Mouse (Mus musculus) kidney, adult 11 months (tissue): ENCODE results near the gene Olfml2a.
"Not testable (repeated sequence)": the region's sequence is repeated elsewhere in the genome, so short reads cannot be mapped to it uniquely, and the experiment has no call there.

Source experiments
- DNase-seq: peaks from one replicate; pipeline ENCODE4 v3.0.0; 2022

Gene Olfml2a

DNA sequence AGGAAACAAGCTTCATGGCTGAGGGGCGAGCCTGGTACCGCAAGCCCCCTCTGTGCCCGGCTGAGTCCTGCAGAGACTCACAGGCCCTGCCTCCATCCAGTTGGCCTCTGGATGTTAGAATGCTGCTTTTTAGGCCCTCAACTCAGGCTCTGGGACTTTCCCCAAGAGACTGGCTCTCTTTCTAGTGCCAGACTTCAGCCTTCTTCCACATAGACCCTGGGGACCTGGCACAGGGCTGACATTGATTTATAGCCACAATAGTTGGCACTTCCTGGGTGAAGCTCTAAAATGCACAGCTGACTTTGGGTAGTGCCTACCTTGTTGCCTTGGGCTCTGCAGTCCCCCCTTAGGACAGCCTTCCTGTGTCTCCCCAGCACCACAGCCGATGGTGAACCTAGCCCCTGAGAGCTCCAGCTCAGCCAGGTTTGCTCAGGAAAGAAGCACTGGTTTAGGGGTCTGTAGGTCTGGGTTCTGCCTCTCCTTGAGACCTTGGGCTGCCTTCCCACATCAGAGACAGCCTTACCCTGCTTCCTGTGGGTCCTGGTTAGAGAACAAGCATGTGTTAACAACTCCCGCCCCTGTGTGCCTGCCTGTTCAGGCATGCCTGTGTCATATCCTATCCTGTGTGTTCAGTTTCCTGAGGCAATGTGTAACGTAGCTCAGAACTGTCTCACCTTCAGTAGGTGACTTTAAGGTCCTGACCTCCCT, 56.2 kb downstream of the Olfml2a start:
- no peak for DNase-seq

DNA sequence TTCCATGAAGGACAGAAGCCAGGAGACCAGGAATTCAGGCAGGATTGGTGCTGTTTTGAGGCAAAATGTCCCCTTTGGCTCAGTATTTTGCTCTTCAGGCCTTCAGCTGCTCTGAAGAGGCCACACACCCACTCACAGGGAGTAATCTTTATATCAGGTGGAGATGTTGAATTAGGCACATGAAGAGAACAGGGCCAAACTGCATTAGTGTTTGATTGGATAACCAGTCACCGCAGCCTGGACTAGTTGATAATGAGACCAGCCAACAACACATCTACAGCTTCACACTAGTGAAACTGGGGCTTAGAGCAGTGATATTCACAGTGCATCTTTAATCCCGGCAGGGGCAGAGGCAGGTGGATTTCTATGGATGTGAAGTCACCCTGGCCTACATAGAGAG, 57.2 kb downstream of the Olfml2a start:
- DNase-seq, result no peak

DNA sequence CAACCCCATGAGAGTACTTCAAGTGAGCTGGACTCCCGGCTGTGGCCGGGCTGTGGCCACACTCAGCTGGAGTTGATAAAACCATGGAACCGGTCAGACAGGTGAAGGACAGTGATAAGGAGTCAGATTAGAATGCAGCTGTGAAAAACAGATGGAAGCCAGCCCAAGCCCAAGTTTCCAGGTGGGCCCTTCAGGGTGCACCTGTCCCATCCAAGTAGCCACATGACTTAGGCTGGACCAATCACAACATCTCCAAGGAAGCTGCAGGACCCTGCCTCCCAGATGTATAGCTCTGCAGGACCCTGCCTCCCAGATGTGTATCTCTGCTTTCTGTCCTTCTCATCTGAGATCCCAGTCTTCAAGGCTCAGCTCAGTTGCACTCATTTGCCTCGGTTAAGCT, 60.2 kb downstream of the Olfml2a start:
- no peak for DNase-seq

DNA sequence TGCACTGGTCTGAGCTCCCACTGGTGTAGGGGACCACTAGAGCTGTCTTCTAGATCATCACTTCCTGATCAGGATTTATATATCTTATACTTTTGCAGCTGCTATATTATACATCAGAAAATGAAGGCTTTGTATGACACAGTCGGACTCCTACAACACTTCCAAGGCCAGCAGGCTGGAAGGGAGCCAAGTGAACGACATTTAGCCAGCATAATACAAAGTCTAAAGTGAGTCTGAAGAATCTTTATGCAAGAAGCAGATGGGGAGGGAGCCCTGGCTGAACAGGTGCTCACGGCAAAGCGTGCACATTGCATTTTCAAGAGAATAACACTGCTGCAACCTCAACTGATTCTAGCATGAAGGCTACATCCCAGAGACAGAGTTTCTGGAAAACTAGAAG, 60.7 kb downstream of the Olfml2a start:
- DNase-seq, result no peak

DNA sequence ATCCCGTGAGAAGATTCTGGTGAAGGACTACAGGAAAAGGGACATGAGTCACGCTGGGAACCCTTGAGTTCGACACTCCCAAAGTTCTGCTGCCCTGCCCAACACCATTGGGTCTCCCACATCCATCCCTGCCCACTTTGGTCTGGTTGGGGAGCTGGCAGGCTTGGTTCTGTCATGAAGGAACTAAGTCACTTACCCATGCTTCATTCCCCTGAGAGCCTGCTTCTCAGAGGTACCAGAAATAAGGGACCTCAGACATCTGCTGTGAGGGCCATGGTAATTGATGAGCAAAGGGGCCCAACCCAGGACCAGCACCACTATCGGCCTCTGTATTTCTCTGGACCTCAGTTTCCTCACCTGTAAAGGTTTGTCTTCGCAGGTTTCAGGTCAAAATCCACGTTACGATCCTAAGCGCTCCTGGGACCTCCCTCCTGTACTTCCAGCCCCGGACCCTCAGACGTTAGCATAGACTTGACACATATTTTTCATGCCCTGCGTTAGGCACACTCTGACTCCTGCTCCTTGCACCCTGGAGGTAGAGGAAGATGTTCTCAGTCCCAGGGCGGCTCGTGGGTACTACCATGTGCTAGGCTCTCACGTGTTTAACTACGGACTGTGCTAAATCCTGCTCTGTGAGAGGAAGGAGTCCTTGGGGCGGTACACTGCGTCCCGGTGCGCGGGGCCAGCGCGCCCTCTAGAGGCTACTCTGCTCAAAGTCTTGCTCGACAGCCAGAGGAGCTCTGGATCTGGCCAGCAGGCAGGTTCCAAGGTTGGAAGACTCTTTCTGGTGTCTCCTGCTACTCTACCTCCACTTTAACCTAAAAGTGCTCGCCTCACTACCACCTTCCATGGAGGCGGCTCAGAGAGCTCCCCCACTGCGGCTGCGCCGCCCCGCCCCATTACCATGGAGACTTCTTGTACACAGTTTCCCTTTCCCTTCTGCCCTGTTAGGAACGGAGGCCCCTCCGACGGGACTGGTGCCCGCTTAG, 65.9 kb downstream of the Olfml2a start, which contains the start of gene Wdr38:
Wdr38 (plus strand) TSS at position 91 of the 989 bp plus-strand sequence.
- peak; percentile 91 for DNase-seq

DNA sequence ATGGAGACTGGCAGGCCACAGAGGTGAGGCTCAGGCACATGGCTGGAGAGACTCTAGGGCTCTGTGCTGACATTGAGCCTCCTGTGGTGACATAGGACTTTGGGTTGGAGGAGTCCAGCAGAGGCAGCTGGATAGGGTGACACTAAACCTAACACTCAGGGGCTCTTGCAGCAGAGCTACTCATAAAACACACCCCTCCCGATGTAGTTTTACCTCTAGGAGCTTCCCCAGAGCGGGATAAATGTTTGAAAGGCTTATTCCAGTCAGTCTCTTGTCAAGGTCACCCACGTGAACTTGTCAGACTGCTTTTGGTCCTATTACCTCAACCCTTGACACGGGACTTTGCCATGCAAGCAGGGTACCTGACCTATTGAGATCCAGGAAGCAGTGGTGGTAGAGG, 67.6 kb downstream of the Olfml2a start:
- no peak for DNase-seq

DNA sequence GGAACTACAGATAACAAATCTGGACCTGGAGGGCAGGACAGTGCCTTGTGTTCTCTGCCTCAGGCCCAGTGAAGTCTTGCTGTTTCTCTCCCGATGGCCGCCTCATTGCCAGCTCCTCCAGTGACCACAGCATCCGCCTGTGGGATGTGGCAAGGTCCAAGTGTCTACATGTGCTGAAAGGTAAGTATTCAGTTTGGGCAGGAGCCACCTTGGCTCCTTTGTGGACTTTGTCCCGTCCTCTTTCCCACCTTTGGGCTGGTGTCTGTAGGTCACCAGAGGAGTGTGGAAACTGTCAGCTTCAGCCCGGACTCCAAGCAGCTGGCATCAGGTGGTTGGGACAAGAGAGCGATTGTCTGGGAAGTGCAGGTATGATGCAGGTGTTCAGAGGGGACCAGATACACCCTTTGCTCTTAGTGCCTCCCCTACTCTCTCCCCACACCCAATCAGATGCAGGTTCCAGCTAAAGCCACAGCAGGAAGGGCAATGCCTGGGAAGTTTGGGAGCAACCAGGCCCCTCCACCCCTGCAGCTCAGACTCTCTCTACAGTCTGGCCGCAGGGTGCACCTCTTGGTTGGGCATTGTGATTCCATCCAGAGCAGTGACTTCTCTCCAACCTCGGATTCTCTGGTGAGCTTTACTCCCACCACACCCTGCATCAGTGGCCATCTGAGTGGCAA, 68.3 kb downstream of the Olfml2a start:
- DNase-seq, result peak; percentile 67

DNA sequence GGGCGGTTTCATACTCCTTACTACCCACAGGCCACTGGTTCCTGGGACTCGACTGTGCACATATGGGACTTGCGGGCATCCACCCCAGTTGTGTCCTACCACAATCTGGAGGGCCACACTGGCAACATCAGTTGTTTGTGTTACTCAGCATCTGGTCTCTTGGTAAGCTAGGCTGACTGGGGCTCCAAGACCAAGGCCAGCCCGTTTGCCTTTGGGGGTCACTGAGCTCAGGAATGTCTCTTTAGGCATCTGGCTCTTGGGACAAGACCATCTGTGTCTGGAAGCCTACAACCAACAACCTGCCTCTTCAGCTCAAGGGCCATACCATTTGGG, 68.8 kb downstream of the Olfml2a start:
- no peak for DNase-seq

DNA sequence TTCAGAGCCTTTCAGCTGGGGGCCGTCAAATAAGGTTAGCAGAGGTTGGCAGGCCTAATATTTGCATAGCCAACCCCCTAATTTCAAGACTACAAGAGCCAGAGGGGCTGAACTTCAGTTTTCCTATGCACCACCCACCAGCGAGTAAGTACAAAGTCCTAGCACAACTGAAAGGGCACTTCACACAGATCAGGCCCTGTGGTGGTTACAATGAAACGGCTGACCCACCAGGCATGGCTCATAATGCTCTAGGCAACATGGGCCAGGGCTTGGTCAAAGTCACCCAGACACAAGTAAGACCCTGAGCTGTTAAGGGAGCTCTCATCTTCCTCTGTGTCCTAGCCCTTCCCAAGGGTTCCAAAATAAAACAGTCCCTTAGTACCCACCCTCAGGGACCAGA, 70.1 kb downstream of the Olfml2a start:
- peak; percentile 47 for DNase-seq

DNA sequence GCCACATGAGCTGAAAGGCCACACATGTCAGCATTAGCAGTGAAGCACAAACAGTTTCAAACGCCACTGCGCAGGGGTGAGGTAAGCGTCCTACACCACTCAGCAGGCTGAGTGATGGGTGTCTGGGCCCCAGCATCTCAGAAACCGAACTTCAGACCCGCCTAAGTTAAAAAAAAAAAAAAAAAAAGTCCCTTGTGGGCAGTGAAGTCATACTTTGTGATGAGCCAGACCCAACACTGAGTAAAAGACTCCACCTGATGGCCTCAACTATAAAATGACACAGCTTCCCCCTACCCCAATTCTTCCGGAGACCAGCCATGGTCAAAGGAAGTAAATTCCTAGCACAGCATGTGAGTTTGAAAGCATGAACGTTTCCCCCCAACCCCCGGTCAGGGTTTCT, 71.3 kb downstream of the Olfml2a start:
- DNase-seq, result no peak

DNA sequence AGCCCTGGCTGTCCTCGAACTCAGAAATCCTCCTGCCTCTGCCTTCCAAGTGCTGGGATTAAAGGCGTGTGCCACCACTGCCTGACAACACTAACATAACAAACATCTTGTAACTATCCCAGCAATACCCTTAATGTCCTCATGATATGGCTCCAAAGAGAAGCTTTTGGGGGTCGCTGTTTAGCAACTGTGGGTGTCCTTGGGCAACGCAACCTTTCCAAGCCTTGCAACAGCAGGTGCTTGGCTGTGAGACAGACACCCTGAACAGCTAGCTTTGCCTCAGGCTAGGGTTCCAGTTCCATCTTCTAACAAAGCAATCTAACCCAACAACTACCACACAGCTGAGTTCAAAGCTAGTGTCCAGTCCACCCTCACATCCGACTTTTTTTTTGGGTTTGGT, 71.7 kb downstream of the Olfml2a start:
- no peak for DNase-seq

DNA sequence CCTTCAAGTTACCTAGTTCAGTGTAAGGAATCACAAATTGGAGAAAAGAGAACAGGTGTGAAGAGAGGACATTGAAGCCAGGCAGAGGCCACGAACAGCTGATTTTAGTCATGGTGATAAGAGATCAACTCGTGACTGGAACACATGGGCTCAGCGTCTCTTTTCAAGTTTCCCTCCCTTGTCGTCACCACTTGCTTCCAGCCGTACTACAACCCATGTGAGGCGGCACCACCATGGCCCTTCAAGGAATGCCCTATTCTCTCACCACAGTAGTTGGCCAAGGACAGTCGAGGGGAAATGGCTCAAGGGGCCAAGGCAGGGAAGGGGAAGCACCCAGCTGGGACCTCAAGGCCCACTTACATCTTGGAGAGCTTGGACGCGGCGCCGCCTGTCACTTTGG, 72.6 kb downstream of the Olfml2a start:
- DNase-seq, result no peak

DNA sequence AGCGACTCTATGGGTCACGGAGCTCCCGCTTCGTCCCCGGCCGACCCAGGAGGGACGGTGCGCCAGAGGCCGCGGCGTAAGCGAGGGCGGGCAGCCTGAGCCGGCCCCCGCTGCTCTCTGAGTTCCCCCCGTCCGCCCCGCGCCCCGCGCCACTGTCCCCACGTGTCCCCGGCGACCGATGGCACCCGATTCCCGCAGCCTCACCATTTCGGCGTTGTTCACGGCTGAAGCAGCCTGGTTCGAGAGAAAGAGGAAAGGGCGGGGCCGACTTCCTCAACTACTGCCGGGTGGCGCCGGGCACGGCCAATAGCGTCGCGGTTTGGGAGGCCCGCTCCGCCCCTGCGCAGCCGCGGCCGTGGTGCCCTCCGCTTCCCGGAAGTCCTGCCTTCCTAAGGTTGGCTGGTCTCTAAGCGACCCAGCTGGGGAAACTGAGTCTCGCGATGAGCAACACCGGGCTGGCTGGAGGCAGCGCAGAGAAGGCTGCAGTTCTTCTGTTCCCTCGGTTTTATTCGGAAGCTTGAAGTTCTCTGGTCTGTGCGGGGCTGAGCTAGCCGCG, 73.2 kb downstream of the Olfml2a start, which contains the start of gene Arpc5l:
Arpc5l (plus strand) TSS at position 469 of the 556 bp plus-strand sequence.
- DNase-seq, result peak; percentile 91

DNA sequence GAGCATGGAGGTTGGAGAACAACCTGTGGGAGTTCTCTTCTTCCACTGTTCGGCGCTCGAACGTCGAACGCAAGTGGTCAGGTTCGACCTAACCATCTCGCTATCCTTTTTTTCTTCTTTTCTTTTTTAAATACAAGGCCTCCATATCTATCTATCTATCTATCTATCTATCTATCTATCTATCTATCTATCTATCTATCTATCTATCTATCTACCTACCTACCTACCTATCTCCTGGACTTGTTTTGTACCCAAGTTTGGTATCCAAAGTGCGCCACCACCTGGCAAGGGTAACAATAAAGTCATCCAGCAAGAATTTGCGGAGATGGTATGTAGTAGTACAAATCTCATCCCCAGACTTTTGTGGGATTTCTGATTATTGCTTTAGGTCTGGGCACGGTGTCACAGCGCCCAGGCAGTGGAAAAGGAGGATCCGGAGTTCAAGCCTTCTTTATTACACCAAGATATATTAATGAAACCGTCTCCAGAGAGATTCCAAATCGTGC, 73.8 kb downstream of the Olfml2a start, which contains the start of gene Rpl35:
Rpl35 (minus strand) TSS at position 51 of the 506 bp plus-strand sequence.
- peak; percentile 55 for DNase-seq

DNA sequence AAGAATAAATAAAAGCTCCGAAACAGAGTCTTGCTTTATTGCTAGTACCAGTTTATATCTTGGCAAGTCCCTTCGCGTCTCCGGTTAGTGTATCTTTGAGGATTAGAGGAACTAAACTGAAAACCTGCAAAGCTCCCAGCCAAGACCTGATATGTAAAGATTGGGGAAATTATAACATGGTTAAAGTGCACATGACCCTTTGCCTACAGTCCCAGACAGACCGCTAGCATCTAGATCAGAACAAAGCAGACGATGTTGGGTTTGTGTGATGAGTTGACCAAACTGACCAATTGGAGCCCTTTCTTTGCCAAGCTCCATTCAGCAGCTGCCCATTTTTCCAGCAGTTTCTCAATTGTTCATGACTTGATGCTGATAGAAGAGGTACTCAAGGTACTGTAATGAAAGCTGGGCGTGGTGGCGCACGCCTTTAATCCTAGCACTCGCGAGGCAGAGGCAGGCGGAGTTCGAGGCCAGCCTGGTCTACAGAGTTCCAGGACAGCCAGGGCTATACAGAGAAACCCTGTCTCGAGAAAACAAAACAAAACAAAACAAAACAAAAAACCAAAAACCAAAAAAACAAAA, 74.5 kb downstream of the Olfml2a start:
- no peak for DNase-seq

DNA sequence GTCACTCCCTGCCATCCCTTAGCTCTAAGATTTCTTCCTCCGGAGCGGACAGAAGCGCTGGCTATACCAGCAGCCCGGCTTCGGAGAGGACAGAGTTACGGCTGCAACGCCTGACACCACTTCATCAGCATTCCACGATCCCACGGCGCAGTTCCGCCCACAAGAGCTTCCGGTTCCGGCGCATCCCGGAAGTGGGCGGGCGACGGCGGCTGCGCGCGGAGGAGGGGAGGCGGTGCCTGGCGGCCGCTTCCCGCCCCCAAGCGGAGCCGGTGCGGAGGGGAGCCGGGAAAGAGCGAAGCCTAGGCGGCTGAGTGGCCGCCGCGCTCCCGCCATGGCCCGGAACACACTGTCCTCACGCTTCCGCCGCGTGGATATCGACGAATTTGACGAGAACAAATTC, 76.1 kb downstream of the Olfml2a start:
- DNase-seq, result peak; percentile 91

DNA sequence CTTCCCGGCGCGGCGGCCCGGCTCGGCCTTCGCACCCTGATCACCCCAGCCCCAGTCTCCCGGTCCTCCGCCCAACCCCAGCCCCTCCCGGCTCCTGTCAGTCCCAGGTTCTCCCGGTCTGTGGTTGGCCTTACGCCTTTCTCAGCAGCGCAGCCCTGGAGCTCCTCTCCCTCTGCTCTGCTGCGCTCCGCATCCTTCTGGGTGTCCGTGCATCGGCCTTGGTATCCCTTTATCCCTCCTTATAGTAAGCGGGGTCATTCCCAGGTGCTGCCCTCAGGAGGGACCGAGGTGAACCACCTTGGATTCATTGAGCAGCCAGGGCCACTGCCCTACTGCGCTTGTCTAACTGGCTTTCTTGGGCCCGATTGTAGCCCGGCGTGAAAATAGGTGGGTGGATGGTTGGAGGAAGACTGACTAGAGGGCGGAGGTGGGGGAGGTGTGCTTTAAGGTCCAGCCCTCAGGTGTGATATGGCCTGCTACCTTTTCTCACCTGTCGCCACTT, 76.6 kb downstream of the Olfml2a start:
- peak; percentile 45 for DNase-seq

DNA sequence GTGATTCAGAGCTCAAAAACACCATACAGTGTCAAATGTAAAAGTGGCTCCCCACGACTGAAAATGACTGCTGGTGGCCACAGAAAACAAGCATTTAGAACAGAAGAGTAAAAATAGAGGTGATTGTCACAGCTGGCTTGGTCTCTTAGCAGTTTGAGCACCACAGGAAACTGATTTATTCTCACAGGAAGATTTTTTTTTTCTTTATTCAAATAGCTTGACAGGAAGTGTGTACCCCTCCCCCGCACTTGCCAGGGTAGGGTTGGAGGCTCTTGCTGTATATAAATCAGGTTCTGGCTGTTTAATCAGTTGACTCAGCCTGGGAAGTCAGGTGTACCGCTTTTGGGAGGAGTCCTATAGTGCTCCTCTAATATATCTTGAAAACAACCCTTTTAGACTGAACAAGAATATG, 77.2 kb downstream of the Olfml2a start:
- no peak for DNase-seq

DNA sequence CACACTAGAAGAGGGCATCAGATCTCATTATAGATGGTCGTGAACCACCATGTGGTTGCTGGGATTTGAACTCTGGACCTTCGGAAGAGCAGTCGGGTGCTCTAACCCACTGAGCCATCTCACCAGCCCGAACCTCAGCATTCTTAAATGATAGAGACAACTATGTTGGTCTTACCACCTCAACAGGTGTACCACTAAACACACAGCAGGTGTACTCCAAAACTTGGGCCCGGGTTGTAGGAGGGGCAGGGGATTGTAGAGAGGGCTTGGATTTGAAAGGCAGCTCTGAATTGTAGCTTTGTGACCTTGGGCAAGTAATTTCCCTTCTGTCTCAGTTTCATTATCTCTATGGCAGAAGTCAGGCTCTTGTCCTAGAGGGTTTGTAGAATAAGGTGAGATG, 78.4 kb downstream of the Olfml2a start:
- not testable (repeated sequence) for DNase-seq

DNA sequence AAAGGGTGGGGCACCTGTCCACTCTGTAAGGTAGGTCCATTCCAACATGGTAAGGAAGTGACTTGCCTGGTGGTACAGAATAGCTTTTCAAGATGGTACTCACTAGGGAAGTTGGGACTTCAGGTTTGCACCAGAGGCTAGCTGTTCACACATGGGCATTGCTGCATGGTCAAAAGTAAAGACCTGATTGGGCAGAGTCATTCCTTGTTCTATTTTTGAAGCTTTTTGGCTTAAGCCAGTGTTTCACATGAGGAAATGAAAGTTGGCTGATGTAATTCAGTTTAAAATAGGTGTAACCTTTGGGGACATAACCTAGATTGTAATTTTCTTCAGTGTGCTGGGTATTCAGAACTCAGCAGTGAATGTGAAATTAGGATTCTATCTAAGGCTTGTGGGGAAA, 79.5 kb downstream of the Olfml2a start:
- DNase-seq, result no peak

DNA sequence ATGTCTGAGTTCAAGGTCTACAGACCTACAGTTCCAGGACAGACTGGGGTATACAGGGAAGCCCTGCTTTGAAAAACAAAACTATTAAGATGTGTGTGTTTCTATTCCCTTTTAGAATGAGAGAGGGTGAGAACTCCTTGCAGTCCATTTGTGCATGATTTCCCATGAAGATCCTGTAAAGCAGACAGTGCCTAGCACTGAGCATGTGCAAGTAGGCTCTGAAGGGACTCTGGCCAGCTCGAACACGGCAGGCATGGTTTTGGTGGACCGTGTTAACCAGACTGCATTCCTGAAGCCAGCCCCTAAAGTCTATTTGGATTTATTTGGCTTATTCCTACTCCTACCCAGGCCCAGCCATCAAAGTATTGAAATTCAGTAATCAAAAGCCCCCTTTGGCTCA, 80.2 kb downstream of the Olfml2a start:
- DNase-seq, result no peak

DNA sequence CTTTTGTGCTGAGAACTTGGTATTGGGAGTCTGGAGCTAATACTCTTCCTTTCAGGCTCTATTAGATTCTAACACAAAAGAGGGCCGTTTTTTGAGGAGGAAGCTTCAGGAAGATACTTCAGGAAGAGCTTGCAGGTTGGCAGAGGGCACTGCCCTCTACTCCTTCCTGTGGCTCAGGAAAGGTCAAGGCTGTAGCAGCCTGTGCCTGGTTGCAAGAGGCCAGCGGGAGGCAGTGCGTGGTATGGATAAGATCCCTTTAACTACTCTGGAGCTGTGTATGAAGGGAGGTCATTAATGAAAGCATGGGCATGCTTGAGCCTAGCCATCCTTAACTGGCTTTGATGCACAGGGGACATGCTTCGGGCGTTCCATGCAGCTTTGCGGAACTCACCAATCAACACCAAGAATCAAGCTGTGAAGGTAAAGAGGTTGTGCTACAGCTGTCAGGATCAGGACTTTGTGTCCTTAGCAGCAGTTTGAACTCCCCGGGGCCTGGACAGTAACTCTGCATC, 81.0 kb downstream of the Olfml2a start:
- no peak for DNase-seq
